Mouse (Mus musculus) fibroblast of lung, adult 2 months (primary cell): ENCODE data around the gene Tktl1.
A peak's percentile ranks its signal among the peaks of the same experiment; 100 is the strongest.
"Not testable (repeated sequence)": the region's sequence is repeated elsewhere in the genome, so short reads cannot be mapped to it uniquely, and the experiment has no call there.

Experiments
- DNase-seq: peaks from one replicate; pipeline ENCODE4 v3.0.0-alpha.2; 2011; ENCODE audit warnings: low read depth

Tktl1 gene

DNA sequence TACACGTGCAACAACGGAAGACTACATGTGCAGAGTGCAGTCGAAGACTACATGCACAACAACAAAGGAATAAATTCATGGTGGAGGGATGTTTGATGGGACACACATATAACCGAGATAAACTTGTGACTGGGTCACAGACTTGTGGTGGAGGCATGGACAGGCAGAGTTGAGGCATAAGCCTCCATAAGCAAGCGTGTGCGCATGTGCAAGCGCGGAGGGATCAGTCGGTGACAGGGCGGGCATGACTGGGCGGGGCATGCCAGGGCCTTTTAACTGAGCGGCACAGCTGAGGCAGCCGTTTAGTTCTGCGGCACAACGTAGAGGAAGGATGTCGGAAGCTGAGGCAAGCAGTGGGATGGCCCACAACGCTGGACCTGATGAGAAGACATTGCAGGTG, at the start of gene Tktl1:
Gene Tktl1, plus strand, starts transcription at position 301 of the 400 bp plus-strand sequence.
- no peak for DNase-seq

DNA sequence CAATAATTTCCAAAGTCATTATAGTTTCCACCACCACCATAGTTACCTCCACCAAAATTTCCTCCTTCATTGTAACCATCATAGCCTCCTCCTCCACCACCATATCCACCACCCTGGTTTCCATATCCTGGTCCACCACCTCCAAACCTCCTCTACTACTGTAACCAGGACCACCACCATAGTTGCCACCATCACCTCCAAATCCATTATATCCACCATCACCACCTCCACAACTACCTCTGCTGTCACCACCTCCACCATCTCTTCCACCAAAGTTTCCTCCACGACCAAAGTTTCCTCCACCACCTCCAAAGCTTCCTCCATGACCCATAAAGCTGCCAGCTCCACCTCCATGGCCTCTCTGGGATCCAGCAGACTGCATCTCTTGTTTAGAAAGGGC, 41.8 kb upstream of the Tktl1 start, which contains the start of gene Mecp2:
Gene Mecp2, minus strand, starts transcription at position 101 of the 400 bp plus-strand sequence.
- DNase-seq: not testable (repeated sequence)

DNA sequence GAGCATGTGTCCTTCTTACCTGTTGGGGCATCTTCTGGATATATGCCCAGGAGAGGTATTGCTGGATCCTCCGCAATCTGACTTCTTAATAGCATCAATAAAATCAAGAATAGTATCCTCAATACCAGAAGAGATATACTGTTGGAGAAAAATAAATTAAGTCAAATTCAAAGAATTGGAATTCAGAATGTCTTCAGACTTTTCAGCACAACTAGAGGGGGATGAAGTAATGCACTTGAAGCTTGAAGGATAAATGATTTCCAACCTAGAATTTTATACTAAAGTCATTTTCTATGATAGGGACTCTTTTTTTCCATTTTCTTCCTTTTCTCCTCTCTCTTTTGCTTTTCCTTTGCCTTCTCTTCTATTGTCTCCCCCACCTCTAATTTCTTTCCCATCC, 9.3 kb upstream of the Tktl1 start, which contains the start of gene Tex28:
Gene Tex28, minus strand, starts transcription at position 101 of the 400 bp plus-strand sequence.
- DNase-seq: no peak

DNA sequence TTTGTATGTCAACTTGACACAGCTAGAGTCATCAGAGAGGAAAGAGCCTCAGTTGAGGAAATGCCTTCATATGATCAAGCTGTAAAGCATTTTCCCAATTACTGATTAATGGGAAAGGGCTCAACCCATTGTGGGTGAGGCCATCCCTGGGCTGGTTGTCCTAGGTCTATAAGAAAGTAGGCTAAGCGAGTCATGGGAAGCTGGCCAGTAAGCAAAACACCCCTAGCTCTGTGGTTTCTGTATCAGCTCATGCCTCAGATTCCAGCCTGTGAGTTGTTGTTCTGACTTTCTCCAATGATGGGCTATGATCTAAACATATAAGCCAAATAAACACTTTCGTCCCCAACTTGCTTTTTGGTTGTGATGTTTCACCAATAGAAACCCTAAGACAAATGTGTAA, 26.5 kb downstream of the Tktl1 start:
- DNase-seq: no peak

DNA sequence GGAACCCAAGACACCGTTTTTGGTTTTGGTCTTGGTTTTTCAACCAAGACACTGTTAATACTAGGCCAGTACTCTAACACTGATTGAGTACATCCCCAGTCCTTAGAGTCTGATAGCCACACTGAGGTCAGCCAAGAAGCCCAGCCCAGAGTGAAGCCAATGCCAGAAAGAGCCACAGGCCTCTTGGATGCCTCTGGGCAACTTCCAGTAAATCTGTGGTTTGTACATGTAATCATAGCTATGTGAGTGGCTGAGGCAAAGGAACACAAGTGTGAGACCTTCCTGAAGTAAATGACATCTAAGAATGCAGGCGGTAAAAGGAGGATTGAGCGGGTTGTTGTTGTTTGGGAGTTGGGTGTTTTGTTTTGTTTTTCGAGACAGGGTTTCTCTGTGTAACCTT, 41.4 kb downstream of the Tktl1 start:
- peak; percentile 42 for DNase-seq

DNA sequence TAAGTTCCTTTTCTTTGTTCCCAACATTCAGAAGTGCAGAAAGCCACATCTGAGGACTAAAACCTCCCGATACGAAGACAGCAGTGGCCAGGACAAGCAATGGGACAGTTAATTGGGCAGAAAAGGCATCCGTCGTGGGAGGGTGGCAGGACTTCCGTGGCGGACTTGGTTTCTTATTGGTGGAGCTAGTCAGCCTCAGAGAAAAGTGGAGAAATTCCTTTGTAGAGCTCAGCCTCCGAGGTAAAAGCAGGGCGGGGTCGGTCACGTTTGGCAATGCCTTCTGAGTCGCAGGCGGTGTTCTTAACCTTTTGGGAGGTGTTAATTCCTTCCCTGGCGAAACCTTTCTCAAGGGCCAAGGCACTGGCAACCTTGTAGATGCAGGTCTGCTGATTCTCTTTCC, 42.4 kb downstream of the Tktl1 start:
- DNase-seq: no peak

DNA sequence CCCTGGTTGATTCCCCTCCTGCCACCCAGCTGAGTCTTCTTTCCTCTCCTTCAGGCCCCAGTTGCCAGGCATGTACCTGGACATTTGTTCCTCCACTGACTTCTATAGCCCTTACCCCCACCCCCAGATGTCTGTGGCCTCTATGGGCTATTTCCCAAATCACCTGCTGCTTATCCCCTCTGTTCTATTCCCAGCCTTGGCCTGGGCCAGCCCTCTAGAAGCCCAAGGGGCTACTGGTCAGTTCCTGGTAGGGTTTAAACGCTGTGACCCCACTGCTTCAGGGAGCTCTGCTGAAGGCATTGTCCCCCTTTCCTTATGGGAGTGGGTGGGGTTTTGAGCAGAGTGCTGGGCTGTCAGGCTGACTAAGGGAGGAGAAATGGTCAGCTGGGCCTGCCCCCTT, 43.0 kb downstream of the Tktl1 start:
- not testable (repeated sequence) for DNase-seq

DNA sequence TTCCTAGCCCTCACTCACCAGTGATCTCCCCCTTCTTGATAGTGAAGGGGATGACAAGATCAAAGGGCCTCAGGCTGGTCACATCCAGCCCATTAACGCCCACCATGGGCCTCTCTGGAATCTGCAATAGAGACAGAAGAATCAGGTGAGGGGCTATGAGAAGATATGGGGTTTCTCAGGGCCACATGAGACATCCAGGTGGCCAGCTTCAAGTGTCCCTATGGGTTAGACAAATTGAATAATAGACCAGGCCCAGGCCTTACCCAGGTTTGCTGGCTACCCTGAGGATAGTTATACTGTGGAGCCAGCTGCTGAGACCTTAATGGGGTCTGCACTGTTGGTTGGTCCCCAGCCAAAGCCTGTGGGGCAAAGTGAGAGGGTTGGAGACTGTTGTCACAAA, 53.0 kb downstream of the Tktl1 start:
- DNase-seq: no peak

DNA sequence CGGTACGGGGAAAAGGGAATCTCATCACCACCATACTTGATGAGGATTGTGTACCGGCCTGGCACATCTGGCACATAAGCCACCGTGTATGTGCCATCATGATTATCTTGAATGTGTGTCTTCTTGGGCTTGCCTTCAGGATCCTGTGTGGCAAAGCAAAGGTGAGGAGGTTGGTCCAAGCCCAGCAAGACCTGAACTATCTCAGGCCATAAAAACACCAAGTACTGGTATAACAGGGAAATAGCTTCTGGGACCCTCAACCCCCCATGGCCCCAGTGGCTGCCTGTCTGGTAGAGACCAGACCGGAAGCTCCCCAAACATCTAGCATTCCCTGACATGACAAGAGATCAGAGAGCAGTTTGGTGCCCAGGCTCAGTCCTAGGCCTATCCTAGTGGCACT, 56.1 kb downstream of the Tktl1 start:
- no peak for DNase-seq

DNA sequence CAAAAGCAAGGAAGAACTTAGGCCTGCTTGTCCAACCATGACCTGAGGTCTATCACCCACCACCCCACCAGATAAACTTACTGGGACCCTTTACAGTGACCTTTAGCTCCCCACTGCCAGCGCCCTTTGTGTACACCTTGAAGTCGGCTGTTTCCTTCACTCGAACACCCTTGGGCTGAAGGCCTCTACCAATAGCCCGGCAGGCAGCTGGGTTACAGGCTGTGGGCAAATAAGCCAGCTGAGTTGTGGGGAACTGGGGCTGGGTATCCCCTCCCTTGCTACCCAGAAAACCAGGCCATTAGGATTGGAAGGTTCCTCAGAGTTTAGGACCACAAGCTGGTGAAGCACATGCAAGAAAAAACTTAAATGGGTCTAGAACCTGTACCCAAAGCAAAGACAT, 63.3 kb downstream of the Tktl1 start:
- no peak for DNase-seq

DNA sequence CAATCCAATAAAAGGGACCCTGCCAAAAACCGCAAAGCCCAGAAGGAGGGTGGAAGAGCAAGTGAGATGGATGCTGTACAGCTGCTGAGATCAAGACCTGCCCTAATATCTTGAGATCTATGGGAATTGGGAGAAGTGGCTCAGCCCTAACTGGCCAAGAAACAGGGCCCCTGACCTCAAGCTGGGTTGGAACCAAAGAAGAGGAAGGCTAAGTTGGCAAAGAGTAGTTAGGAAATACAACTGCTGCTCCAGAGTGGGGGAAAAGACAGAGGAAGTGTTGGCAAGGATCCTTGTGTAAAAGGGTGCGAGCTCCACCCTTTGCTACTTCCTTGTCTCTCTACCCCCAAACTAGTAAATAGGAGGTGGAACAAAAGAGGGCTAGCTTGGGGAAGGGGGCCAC, 66.3 kb downstream of the Tktl1 start:
- DNase-seq: no peak

DNA sequence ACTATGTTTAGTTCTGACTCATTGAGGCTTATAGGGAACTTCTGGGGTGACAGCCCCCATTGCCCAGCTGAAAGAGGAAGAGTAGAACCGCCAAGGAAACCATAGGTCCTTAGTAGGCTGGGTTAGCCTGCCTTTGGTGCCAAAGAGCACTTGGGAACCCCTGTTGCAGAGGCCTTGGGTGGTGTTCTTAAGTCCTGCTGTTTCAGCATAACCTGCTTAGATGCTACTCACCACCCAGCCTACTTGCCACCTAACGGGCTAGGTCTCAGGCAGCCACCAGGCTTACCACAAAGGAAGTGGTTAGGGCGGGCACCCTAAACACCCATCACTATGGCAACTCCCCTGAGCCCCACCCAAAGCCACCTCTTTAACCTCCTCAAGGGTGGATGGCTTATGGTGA, 66.7 kb downstream of the Tktl1 start:
- DNase-seq: no peak

DNA sequence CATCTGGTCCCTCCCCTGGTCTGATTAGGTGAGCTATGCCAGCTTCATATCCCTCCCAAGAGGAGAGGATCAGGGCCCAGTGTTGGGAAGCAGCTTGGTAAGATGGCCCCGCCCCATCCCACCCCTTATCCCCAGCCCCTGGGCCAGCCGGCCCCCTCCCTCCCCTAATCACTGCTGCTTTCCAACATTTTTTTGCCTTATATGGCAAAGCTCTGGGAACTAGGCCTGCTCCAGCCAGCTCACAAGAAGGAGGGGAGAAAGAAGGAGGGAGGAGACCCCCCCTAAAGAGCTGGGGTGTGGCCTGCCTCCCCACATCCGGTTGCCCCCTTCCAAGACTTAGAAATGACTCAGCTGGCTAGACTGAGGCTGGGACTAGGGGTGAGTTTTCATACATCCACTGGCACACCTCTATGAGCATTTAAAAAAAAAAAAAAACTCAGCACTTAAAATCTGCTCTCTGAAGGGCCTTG, 67.6 kb downstream of the Tktl1 start:
- DNase-seq: peak; percentile 82

DNA sequence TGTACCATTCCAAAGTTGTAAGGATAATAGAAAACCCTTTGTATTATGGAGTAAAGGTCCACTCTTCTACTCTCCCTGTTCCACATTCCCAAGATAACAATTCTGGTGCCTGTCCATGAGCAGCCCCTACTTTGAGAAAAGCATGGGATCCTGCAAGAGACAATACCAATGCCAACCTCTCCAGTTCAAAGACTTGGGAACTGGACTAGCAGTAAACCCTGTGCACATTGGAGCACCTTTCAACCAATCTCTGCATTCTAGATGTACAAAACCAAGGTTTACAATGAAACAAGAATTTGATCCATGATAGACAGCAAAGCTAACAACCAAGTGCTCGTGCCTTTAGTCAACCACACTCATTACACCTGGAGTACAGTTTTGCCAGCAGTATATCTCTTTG, 68.0 kb downstream of the Tktl1 start:
- no peak for DNase-seq

DNA sequence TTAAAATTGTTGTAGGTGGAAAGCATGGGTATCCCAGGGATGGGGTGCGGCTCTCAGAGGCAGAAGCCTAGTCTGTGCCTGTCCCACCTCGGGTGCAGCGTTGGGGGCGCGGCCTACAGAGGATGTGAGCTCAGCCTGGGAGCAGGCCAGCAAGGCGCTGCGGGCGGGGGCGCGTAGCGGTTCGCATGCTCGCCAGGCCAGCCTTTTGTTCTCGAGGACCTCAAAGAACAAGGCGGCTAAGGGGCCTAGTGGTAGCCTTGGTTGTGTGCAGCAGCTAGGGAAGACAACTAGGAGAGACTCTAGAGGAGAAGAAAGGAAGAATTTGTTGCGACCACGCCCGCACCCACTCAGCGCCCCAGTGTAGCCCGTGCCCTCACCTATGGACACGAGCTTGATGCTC, 68.6 kb downstream of the Tktl1 start:
- no peak for DNase-seq

DNA sequence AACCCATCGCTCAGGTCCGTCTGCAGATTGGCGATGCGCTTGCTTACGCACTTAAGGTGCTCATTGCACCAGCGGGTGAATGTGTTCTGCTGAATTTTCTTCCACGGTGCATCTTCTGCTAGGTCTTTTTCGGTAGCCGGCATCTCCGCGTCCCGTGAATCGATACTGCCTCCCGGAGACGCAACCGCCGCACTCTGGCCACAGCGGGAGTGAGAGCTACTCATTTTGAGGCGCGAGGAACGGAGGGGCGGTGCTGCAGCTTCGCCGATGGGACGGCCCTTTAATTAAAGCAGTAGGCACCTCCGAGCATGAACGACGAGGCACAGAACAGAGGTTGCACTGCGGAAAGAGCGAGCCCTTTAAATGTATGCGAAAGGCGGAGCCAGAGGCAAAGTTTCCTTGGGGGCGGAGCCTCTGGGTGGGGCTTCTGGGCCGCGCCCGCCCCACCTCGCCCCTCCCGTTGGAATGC, 69.2 kb downstream of the Tktl1 start:
- no peak for DNase-seq

DNA sequence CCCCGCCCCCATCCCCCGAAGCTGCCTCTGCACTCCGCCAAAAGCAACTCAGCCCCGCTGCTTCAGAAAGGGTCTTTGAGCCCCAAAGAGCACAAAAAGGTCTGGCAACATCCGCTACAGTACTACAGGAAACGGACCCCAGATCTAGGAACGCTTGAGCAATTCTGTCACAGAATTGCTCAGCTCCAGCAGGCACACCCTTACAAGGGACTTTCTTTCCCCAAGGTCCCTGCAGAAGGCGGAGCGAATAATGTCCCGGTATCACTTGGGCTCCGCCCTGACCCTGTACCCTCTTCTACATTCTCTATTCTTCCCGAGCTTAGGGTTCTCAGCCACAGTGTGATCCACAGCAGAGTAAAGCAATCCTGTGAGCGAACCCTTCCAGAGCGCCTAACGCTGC, 69.6 kb downstream of the Tktl1 start:
- no peak for DNase-seq

DNA sequence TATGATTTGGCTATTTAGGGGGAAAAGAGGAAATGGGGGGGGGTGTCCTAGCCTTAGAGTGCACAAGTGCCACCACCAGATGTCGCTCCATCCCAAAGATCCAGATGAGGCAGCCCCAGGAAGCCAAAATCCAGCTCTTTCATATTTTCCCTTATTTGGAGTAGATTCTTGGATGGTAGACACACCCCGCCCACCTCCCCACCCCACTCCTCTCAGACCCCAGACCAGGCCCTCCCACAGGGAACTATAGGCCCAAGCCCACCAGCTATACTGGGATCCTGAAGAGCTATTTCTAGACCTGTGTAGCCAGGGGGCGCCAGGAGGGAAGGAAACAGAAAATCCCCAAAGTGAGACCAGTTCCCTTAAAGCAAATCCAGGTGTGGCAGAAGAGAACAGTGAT, 71.6 kb downstream of the Tktl1 start:
- DNase-seq: no peak

DNA sequence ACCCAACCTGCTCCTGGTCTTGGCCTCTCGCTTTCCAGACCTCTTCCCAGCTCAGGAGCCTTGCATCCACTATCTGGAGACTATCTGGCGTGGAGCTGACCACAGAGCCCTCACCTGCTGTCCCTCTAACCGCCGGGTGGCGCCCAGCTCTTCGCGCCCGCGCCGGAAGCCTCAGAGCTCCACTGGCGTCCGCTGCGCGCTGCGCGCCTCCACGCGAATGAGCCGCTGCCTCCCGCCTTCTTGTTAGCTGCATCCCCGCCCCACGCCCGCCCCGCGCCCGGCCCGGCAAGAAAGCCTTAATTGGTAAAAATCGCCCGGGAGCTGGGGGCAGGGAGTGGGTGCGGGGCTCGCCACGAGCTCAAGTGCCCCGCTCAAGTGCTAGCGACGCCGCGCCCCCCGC, 72.6 kb downstream of the Tktl1 start, which contains the start of gene Flna:
Gene Flna, minus strand, starts transcription at position 206 of the 400 bp plus-strand sequence.
- no peak for DNase-seq

DNA sequence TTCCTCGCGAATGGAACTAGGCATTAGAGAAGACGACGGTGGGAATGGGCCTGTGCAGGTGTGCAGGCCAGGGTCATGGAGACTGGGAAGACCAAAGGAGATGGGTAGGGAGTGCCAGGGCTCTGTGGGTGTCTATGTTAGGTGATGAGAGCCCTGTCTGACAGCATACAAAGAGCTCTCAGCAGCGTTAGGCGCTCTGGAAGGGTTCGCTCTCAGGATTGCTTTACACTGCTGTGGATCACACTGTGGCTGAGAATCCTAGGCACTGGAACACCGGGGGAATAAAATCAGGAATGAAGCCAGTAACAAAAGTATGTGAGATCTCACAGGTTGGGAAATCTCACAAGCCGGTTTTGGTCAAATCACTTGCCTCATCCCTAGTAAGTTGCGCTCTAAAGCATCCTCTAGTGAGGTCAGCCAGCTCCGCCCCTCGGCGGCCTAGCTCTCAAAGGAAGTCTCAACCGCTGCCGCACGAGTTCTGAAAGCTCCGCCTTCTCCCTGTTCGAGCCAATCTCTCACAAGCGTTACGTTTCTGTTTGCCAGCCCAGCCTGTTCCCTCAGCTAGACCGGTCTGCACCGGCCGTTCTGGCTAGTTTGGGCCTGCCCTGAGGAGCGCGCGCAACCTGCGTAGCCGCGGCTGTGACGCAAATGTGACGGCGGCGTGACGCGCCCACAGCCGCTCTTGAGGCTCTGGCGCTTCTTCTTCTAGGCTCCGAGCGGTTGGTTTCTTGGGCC, 77.3 kb downstream of the Tktl1 start, which contains the start of gene Emd:
Gene Emd, plus strand, starts transcription at position 535 of the 735 bp plus-strand sequence.
- DNase-seq: peak; percentile 91

DNA sequence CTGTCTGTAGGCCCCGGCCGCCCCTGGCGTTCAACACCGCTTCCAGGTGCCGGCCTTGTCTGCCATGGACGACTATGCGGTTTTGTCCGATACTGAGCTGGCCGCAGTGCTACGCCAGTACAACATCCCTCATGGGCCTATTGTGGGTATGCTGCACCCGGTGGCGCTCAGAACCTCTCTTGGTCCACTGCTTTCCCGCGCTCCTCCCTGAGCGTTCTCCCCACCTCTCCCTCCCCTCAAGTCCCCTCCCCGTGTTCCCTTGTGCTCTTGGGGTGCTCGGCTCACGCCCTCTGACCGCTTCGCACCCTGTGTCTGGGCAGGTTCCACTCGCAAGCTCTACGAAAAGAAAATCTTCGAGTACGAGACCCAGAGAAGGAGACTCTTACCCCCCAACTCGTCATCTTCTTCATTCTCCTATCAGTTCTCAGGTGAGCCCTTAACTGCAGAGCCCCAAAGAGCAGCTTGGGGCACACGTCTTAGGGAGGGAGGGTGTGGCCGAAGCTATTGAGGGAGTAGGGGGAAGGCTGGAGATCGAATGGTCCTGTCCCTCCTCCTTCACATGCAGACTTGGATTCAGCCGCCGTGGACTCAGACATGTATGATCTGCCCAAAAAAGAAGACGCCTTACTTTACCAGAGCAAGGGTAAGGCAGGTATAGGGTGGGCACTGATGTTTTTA, 78.0 kb downstream of the Tktl1 start:
- DNase-seq: no peak

DNA sequence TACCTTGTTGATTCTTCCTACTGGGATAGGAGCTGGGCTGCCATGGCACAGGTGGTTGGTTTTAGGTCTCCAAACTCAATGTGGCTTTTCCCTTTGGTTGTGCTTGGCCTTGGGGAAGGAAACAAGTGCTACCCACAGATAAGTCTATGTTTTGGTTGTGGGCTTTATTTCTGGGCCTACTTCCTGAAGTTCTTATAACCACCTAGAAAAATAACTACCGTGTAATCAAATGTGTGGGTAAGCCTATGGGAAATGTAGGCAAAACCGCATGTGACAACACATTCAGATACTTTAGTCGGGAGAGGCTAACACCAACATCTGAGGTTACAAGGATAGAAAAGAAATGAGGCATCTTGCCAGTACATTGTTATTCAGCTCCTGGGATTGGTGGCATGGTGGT, 80.7 kb downstream of the Tktl1 start:
- DNase-seq: no peak
